Comparison of ENCODE assay signal across 24 mouse cellular contexts in genomic region chr14:11824915-11825314, GRCm38 (mm10).
"Had no signal": no experiment of that assay in that cellular context is flagged by ENCODE, and none has a peak within 500 bp of the region (broad histone marks: within the 10 kb centered on the region; RNA-seq: fewer than 3 reads in every experiment).

No protein-coding gene starts in this region.

- DNase-seq: gastrocnemius, postnatal 14 days; gastrocnemius, postnatal 36 days; heart, adult 2 months; heart, postnatal 14 days; heart, postnatal 36 days; kidney, adult 18-20 months; kidney, adult 8-10 months; kidney, postnatal 10 days; kidney, postnatal 25 days; kidney, postnatal 4 days; liver, embryonic 13.5 days had no signal

- H3K9me3 ChIP-seq: heart, embryonic 13.5 days; heart, embryonic 15.5 days; hindbrain, embryonic 13.5 days; intestine, embryonic 15.5 days; limb, embryonic 13.5 days; limb, embryonic 15.5 days; liver, embryonic 13.5 days; liver, embryonic 15.5 days had no signal

- H3K4me3 ChIP-seq: heart, adult 2 months; heart, embryonic 13.5 days; heart, embryonic 15.5 days; hindbrain, embryonic 13.5 days; intestine, embryonic 15.5 days; layer of hippocampus, adult 2 months; left cerebral cortex, adult 2 months; limb, embryonic 13.5 days; limb, embryonic 15.5 days; liver, embryonic 13.5 days; liver, embryonic 15.5 days had no signal

- H3K4me2 ChIP-seq: heart, embryonic 11.5 days; heart, embryonic 13.5 days; heart, embryonic 15.5 days; hindbrain, embryonic 13.5 days; intestine, embryonic 15.5 days; limb, embryonic 13.5 days; limb, embryonic 15.5 days; liver, embryonic 11.5 days; liver, embryonic 13.5 days; liver, embryonic 15.5 days had no signal

- H3K4me1 ChIP-seq: heart, embryonic 15.5 days; intestine, embryonic 15.5 days; liver, embryonic 13.5 days; liver, embryonic 15.5 days had no signal

- H3K27ac ChIP-seq: heart, adult 2 months; heart, embryonic 13.5 days; heart, embryonic 15.5 days; hindbrain, embryonic 13.5 days; intestine, embryonic 15.5 days; layer of hippocampus, adult 2 months; left cerebral cortex, adult 2 months; limb, embryonic 13.5 days; limb, embryonic 15.5 days; liver, embryonic 13.5 days; liver, embryonic 15.5 days had no signal

- H3K9ac ChIP-seq: heart, embryonic 13.5 days; heart, embryonic 15.5 days; hindbrain, embryonic 13.5 days; intestine, embryonic 15.5 days; limb, embryonic 13.5 days; limb, embryonic 15.5 days; liver, embryonic 13.5 days; liver, embryonic 15.5 days had no signal

- H3K36me3 ChIP-seq: heart, embryonic 13.5 days; heart, embryonic 15.5 days; hindbrain, embryonic 13.5 days; intestine, embryonic 15.5 days; limb, embryonic 13.5 days; limb, embryonic 15.5 days; liver, embryonic 13.5 days; liver, embryonic 15.5 days had no signal

- ATAC-seq: inflammation-experienced regulatory T-cells, adult 6 months; intestine, embryonic 15.5 days; intestine, postnatal 0 days had no signal

- H3K27me3 ChIP-seq: heart, embryonic 13.5 days; heart, embryonic 15.5 days; hindbrain, embryonic 13.5 days; intestine, embryonic 15.5 days; limb, embryonic 13.5 days; limb, embryonic 15.5 days; liver, embryonic 13.5 days; liver, embryonic 15.5 days had no signal
